Mouse (Mus musculus) T-helper 17 cell (primary cell): ENCODE measurements around the gene Iqcg.

Source experiments
- in situ Hi-C, 2 experiments: fragments of 300-600 bp; cut with MboI, MseI; formaldehyde crosslinking; loops; 1 replicate in 1 of 2; 2 replicates in 1 of 2; pipeline ENCODE4 v1.15.1; 2025; ENCODE audit warnings: high pct_unique_total_duplicates in 2 of 2

Gene Iqcg

DNA sequence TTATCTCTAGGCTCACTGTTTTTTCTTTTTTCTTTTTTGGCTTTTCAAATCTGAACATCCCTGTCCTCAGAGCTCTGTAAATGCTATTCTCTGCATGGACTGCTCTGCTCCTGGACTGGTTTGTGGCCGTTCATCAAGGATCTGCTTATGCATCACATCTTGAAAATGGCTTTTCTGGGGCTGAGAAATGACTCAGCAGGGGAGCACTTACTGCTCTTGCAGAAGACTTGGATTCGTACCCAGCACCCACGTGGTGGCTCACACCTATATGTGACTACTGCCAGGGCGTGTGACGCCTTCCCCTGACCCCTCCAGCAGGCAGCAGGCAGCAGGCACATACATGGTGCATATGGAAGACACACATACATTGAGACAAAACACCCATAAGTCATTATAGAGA is 63.9 kb downstream of the Iqcg start:
- in situ Hi-C loops = no loop called here

DNA sequence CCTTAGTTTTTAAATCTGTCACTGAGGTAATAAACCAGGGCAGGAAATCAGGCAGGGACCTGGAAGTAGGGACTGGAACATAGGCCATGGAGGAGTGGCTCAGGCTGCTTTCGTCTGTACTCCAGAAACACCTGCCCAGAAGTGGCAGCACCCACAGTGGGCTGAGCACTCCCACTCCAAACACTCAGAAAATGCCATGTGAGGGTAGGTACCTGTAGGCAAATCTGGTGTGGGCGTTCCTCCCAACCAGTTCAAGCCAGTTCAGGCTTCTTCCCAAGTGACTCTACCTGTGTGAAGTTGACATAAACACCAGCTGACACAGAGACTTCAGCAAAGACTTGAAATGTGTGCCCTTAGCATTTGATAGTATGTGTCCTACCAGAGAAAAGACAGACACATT is 71.4 kb downstream of the Iqcg start:
- in situ Hi-C loops = no loop called here

DNA sequence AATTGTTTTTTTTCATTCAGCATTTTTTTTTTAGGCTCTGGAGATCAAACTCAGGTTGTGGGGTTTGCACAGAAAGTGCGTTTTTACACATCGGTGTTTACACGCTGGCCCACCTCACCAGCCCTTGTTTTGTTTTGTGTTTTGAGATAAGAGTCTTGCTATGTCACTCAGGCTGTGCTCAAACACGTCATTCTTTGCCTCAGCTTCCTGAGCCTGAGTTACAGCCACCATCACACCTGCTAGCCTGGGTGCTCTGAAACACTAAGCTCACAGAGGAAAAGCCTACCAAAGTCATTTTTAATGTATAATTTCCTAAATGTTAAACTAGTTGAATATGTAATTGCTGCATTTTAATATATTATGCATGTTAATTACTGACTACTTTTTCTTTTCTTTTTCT is 74.6 kb downstream of the Iqcg start:
- in situ Hi-C loops = no loop called here

GRCm38 (mm10) chr16:32980227-32980626 is 75.8 kb downstream of the Iqcg start:
- in situ Hi-C loops = no loop called here

DNA sequence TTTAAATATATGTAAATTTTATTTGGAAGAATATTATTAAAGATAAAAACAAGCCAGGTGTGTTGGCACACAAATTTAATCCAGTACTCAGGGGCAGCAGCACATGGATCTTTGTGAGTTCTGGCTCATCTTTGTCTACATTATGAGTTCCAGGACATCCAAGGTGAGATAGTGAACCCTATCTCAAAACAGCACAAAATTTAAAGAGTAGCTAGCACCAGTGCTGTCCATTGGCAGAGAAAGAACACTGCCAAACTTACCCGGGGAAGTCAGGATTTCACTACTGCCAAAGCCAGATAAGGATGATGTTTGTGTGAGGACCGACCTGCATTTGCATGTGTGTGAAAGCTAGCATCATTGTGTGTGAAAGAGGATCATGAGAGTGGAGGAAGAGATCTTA is 83.0 kb downstream of the Iqcg start:
- in situ Hi-C loops = no loop called here

DNA sequence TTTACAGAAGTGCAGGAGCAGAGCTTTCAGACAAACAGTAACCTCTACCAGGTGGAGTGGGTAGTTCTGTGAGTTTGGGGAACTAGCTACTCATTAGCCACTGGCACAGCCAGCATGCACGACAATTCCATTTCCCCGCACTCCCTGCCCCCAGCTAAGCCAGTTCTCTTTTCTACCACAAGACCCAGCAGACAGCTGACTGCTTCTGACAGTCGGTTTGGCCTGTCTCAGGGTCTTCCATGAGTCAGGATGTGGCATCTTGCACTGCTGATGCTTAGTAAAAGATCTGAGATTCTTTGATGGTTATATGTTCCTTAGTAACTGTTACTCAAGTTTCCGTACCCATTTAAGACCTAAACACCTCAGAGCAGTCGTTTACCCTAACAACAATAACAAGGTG is 83.5 kb downstream of the Iqcg start:
- in situ Hi-C loops = no loop called here
